Mouse (Mus musculus) embryonic facial prominence, embryonic 11.5 days (tissue): ENCODE results near the gene Cltb. TPM values are rescaled to one million over a fixed set of nuclear protein-coding genes. Genes with fewer than 3 reads are reported as not detected.

Source experiments
- ATAC-seq: fragments of 200-750 bp; cut with Nextera tagmentation; replicated peaks from 2 replicates; pipeline ENCODE4 v1.8.0; 2017; ENCODE audit warnings: low read depth; ENCODE audit not compliant: insufficient number of reproducible peaks, low FRiP score, low TSS enrichment
- DNase-seq: peaks from one replicate; pipeline ENCODE4 v3.0.0-alpha.2; 2015; ENCODE audit warnings: low spot score
- H3K27ac ChIP-seq: fragments of 300-500 bp; sonication (generic); replicated peaks from 2 replicates; pipeline ENCODE4 v1.5.1; 2014; ENCODE audit warnings: mild to moderate bottlenecking, low read depth, low read length, control low read depth
- H3K27me3 ChIP-seq: fragments of 300-500 bp; sonication (generic); 2 replicates; pipeline ENCODE4 v1.6.1; 2014; ENCODE audit warnings: mild to moderate bottlenecking, low read length, moderate library complexity, mixed read lengths; ENCODE audit not compliant: control insufficient read depth, insufficient read depth
- H3K36me3 ChIP-seq: fragments of 300-500 bp; sonication (generic); replicated peaks from 2 replicates; pipeline ENCODE4 v1.6.1; 2014; ENCODE audit warnings: low read depth, mild to moderate bottlenecking, low read length, moderate library complexity, mixed read lengths; ENCODE audit not compliant: control insufficient read depth, insufficient read depth
- H3K4me1 ChIP-seq: fragments of 300-500 bp; sonication (generic); 2 replicates; pipeline ENCODE4 v1.6.1; 2014; ENCODE audit warnings: low read length, mixed read lengths; ENCODE audit not compliant: control insufficient read depth, insufficient read depth
- H3K4me2 ChIP-seq: fragments of 300-500 bp; sonication (generic); 2 replicates; pipeline ENCODE4 v1.6.1; 2014; ENCODE audit warnings: low read depth, mild to moderate bottlenecking, control low read depth, low read length, moderate library complexity
- H3K4me3 ChIP-seq: fragments of 300-500 bp; sonication (generic); 2 replicates; pipeline ENCODE4 v1.5.1; 2014; ENCODE audit warnings: low read depth, low read length, control low read depth
- H3K9ac ChIP-seq: fragments of 300-500 bp; sonication (generic); replicated peaks from 2 replicates; pipeline ENCODE4 v1.6.1; 2014; ENCODE audit warnings: mild to moderate bottlenecking, control low read depth, low read length
- H3K9me3 ChIP-seq: fragments of 300-500 bp; sonication (generic); replicated peaks from 2 replicates; pipeline ENCODE4 v1.6.1; 2016; ENCODE audit warnings: mild to moderate bottlenecking, low read length, inconsistent platforms, mixed read lengths; ENCODE audit not compliant: control insufficient read depth
- WGBS: fragments of 180-500 bp; shearing (Covaris S2); extraction: QIAGEN DNeasy Blood & Tissue Kit; methylation state at CpG from one replicate; pipeline ENCODE4 v1.1.7; 2014; 5-methylcytosine and 5-hydroxymethylcytosine counted together
- polyA plus RNA-seq: library from polyadenylated mRNA; unstranded; fragments of >200 nt; fragmentation: Nextera tagmentation; extraction: Ambion mirVana; gene quantifications from 2 replicates; pipeline ENCODE4 v1.2.1, GENCODE M21; 2014

Gene Cltb
- polyA plus RNA-seq, 1 experiment from 2014 or later = 19.4 TPM

GRCm38 (mm10) chr13:54593617-54594016 is 17.5 kb downstream of the Cltb start:
- Histone ChIP-seq H3K9ac (no peak overlapping the region), H3K27ac (no peak overlapping the region), H3K36me3 (no peaks in the 10 kb centered on the region; the same call in 1 of the 2 replicates), H3K9me3 (no peaks in the 10 kb centered on the region), H3K27me3 (no peaks in the 10 kb centered on the region), H3K4me3 (no peak overlapping the region), H3K4me2 (no peak overlapping the region), H3K4me1 (0 out of 2 replicates have a peak, but pooled peaks cover 5% of the 10 kb centered on the region)
- 90% methylated on average over 11 of the region's 11 CpGs for WGBS
- no peak for ATAC-seq
- no peak for DNase-seq

- 90% methylated on average over 8 of the region's 8 CpGs for WGBS
- DNase-seq = no peak
- ATAC-seq = no peak
- Histone ChIP-seq H3K4me2 (no peak overlapping the region), H3K27me3 (no peaks in the 10 kb centered on the region), H3K9ac (no peak overlapping the region), H3K9me3 (no peaks in the 10 kb centered on the region), H3K27ac (no peak overlapping the region), H3K4me3 (no peak overlapping the region), H3K4me1 (0 out of 2 replicates have a peak, but pooled peaks cover 5% of the 10 kb centered on the region), H3K36me3 (no peaks in the 10 kb centered on the region; the same call in 1 of the 2 replicates)
These were observed 19.3 kb downstream of the Cltb start for GRCm38 (mm10) chr13:54591776-54592356.

DNA sequence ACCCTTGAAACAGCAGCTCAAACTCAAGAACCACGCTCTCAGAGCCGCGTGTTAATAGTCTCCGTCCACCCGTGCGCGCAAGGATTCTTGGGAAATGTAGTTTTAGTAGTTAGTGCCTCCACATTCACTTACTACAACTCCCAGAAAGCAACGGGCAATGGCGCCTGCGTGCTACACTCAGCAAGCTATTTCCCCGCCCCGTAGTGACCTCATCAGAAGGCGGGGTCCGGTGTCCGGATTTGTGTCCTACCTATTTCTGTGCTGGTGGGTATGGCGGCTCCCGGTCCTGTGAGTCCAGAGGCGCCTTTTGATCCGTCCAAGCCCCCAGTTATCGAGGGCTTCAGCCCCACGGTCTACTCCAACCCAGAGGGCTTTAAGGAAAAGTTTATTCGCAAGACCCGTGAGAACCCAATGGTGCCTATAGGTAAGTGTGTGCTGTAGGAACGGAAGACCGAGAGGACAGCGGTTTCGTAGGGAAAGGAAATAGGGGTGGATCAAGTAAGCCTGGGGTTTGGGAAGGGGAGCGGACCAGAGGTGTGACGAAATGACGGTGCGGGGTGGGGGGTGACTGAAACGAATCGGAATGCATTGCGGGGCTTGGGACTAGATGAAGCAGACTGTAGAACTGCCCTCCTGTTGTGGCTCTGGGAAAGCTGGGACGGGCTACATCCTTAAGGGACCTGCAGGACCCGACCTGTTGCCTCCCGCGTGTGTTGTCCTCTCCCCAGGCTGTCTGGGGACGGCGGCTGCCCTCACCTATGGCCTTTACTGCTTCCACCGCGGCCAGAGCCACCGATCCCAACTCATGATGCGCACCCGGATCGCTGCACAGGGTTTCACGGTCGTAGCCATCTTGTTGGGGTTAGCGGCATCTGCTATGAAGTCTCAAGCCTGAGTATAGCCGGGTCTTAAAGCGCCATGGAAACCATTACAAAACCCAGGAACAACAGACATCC is 20.9 kb downstream of the Cltb start, which contains the start of the genes Nop16 and Higd2a:
Nop16 (minus strand) TSS at position 95 of the 956 bp plus-strand sequence.
Higd2a (plus strand) TSS at position 212 of the 956 bp plus-strand sequence.
- Histone ChIP-seq H3K9me3 (no peaks in the 10 kb centered on the region), H3K4me3 (peak within 1 kb of the TSS; percentile 86), H3K4me1 (0 out of 2 replicates have a peak, but pooled peaks cover 5% of the 10 kb centered on the region), H3K27ac (peak within 1 kb of the TSS; percentile 47; the same call in 1 of the 2 replicates), H3K4me2 (peak within 1 kb of the TSS; percentile 67), H3K36me3 (no peaks in the 10 kb centered on the region; the same call in 1 of the 2 replicates), H3K9ac (peak within 1 kb of the TSS; percentile 81), H3K27me3 (no peaks in the 10 kb centered on the region)
- DNase-seq (peak; percentile 99), ATAC-seq (peak; percentile 96)
- under 1% methylated on average over 51 of the region's 51 CpGs for WGBS

GRCm38 (mm10) chr13:54589414-54589995 is 21.6 kb downstream of the Cltb start:
- H3K27ac ChIP-seq = no peak overlapping the region
- H3K9me3 ChIP-seq = no peaks in the 10 kb centered on the region
- H3K36me3 ChIP-seq = no peaks in the 10 kb centered on the region; the same call in 1 of the 2 replicates
- H3K9ac ChIP-seq = peak overlapping the region; percentile 51
- H3K4me2 ChIP-seq = peak overlapping the region; percentile 44
- DNase-seq = no peak
- peak overlapping the region; percentile 86 for H3K4me3 ChIP-seq
- peak; percentile 10 for ATAC-seq
- 0 out of 2 replicates have a peak, but pooled peaks cover 5% of the 10 kb centered on the region for H3K4me1 ChIP-seq
- no peaks in the 10 kb centered on the region for H3K27me3 ChIP-seq
- WGBS = 2% methylated on average over 24 of the region's 24 CpGs

DNA sequence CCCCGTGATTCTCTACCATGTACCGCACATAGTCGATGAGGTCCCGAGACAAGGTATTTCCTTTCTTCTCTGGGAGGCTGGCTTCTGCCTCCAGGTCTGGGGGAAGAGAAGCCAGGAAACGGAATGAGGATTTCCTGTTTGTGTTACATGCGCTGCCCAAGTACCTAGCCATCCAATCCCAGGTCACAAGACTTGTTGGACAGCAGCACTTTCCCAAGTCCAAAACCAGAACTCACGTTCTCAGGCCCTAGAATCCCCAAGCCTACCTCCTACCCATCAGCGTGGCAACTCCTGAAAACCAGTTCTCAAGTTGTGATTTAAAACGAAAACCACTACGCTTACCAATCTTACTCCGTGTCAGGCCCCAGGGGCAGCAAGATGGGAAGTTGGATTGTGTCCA is 25.3 kb downstream of the Cltb start:
- Histone ChIP-seq H3K27me3 (no peaks in the 10 kb centered on the region), H3K4me1 (no peaks in the 10 kb centered on the region), H3K9me3 (no peaks in the 10 kb centered on the region), H3K4me3 (no peak overlapping the region), H3K27ac (no peak overlapping the region), H3K4me2 (no peak overlapping the region), H3K36me3 (peaks cover 6% of the 10 kb centered on the region), H3K9ac (no peak overlapping the region)
- ATAC-seq (no peak), DNase-seq (no peak)
- 89% methylated on average over 11 of the region's 11 CpGs for WGBS

DNA sequence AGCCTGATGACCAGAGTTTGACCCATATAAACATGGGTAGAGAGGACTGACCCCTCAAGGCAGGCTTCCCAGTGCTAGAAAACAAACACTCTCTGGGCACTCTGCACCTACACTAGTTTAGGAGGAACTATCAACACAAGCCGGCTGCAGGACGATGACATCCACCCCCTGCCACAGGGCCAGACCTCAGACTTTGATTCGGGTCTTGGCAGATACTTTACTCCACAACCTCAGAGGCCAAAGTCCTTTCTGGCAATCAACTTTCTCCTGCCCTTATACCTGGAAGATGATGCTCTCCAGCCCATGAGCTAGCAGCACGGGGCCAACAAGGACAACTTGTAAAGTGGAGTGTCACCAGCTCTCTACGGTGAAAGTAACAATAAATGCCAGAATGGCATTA is 28.3 kb downstream of the Cltb start:
- Histone ChIP-seq H3K4me2 (no peak overlapping the region), H3K27me3 (no peaks in the 10 kb centered on the region), H3K9ac (no peak overlapping the region), H3K9me3 (no peaks in the 10 kb centered on the region), H3K36me3 (peaks cover 10% of the 10 kb centered on the region), H3K4me1 (no peaks in the 10 kb centered on the region), H3K27ac (no peak overlapping the region), H3K4me3 (no peak overlapping the region)
- ATAC-seq = no peak
- no peak for DNase-seq
- WGBS = 83% methylated on average over 5 of the region's 5 CpGs

DNA sequence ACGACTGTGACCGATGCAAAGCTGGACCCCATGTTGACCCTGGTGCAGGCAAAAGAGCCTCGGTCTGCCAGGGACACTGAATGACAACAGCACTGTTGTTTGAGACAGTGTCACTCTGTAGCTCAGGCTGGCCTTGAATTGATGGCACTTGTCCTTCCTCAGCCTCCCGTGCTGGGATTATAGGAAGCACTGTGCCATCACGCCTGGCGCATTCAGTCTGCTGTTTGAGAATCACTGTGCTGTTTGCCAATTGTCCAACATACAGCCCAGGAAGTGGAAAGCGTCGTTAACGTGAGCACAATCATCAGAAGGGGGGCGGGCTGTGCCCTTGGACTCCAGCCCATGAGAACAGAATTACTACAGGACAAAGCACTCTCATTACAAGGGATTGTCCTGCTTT is 29.0 kb downstream of the Cltb start:
- peaks cover 10% of the 10 kb centered on the region for H3K36me3 ChIP-seq
- no peak overlapping the region for H3K4me2 ChIP-seq
- DNase-seq (no peak), ATAC-seq (no peak)
- no peak overlapping the region for H3K27ac ChIP-seq
- WGBS = 78% methylated on average over 10 of the region's 10 CpGs
- H3K4me3 ChIP-seq = no peak overlapping the region
- H3K9ac ChIP-seq = no peak overlapping the region
- no peaks in the 10 kb centered on the region for H3K9me3 ChIP-seq
- no peaks in the 10 kb centered on the region for H3K27me3 ChIP-seq
- no peaks in the 10 kb centered on the region for H3K4me1 ChIP-seq
